ENCODE assay signal across 17 mouse cellular contexts in the genomic region with DNA sequence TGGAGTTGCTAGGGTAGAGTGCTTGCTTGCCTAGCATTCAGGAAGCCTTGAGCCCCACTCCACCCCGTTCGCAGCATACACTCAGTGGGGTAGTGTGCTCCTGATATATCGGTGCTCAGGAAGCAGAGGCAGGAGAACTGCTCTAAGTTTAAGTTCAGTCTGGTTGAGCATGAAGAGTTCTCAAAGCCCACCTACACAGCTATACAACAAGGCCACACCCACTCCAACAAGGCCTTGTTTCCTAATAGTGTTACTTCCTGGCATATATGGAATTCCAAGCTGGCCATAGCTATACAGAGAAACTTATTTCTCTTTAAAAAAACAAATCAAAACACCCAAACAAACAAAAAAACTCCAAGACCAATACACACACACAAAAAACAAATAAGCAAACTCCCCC.
"Had no signal": no experiment of that assay in that cellular context is flagged by ENCODE, and none has a peak within 500 bp of the region (broad histone marks: within the 10 kb centered on the region; RNA-seq: fewer than 3 reads in every experiment).

No protein-coding gene starts in this region.

- ATAC-seq: liver, embryonic 12.5 days; midbrain, embryonic 13.5 days; midbrain, embryonic 15.5 days had no signal

- DNase-seq: lung, adult 2 months; retina, postnatal 1 day; right cerebral cortex, adult 18-20 months; right cerebral cortex, postnatal 25 days; right cerebral cortex, postnatal 4 days; spleen, adult 18-20 months; thymus, adult 18-20 months; thymus, postnatal 14 days; thymus, postnatal 36 days had no signal

- H3K36me3 ChIP-seq: liver, embryonic 12.5 days; midbrain, embryonic 10.5 days; midbrain, embryonic 13.5 days; midbrain, embryonic 15.5 days; neural tube, embryonic 13.5 days; neural tube, embryonic 15.5 days had no signal

- H3K9me3 ChIP-seq: liver, embryonic 12.5 days; midbrain, embryonic 10.5 days; midbrain, embryonic 13.5 days; midbrain, embryonic 15.5 days; neural tube, embryonic 13.5 days; neural tube, embryonic 15.5 days had no signal

- H3K4me3 ChIP-seq: liver, embryonic 12.5 days; midbrain, embryonic 10.5 days; midbrain, embryonic 13.5 days; midbrain, embryonic 15.5 days; myocyte; neural tube, embryonic 13.5 days; neural tube, embryonic 15.5 days had no signal

- H3K4me2 ChIP-seq: liver, embryonic 12.5 days; midbrain, embryonic 13.5 days; midbrain, embryonic 15.5 days; neural tube, embryonic 13.5 days; neural tube, embryonic 15.5 days had no signal

- H3K27ac ChIP-seq: liver, embryonic 12.5 days; liver, embryonic 14.5 days; midbrain, embryonic 10.5 days; midbrain, embryonic 13.5 days; midbrain, embryonic 15.5 days; neural tube, embryonic 13.5 days; neural tube, embryonic 15.5 days had no signal

- H3K27me3 ChIP-seq: liver, embryonic 12.5 days; midbrain, embryonic 13.5 days; midbrain, embryonic 15.5 days; neural tube, embryonic 13.5 days; neural tube, embryonic 15.5 days had no signal

- H3K4me1 ChIP-seq: liver, embryonic 12.5 days; midbrain, embryonic 10.5 days; midbrain, embryonic 13.5 days; midbrain, embryonic 15.5 days; neural tube, embryonic 13.5 days; neural tube, embryonic 15.5 days had no signal

- H3K9ac ChIP-seq: liver, embryonic 12.5 days; liver, embryonic 14.5 days; midbrain, embryonic 13.5 days; midbrain, embryonic 15.5 days; neural tube, embryonic 13.5 days; neural tube, embryonic 15.5 days had no signal
